Mouse (Mus musculus) skeletal muscle tissue, adult 2 months (tissue): ENCODE measurements around the gene Babam2.

Source experiments
- DNase-seq: peaks from one replicate; pipeline ENCODE4 v3.0.0-alpha.2; 2012; ENCODE audit warnings: low read depth, low spot score

The Babam2 gene

GRCm38 (mm10) chr5:31697644-31698296 is at the start of gene Babam2:
Gene Babam2, plus strand, starts transcription at chr5:31697684.
- peak; percentile 84 for DNase-seq

GRCm38 (mm10) chr5:31650518-31651288 is 46.8 kb upstream of the Babam2 start:
- DNase-seq, result no peak

DNA sequence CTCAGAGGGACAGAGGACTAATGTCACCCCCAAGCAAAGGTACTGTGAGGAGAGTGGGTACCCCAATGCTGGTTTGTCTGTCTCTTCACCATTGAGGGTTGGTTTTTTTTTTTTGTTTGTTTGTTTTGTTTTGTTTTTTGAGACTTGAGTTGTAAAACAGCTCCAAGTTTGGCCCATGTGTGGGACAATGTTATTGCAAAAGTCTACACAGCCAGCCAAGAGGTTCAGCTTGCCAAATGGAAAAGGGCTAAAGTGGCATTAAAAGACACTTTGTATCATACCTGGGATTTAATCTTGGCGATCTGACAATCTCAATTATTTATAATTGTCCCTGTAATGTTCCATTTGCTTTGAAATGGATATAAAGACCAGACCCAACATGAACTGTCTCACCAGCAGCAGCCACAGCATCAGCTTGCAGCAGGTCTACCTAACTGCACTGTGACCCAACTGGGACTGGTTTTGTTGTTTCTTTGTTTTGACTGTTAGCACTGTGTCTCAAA is 41.7 kb upstream of the Babam2 start:
- DNase-seq, result no peak

DNA sequence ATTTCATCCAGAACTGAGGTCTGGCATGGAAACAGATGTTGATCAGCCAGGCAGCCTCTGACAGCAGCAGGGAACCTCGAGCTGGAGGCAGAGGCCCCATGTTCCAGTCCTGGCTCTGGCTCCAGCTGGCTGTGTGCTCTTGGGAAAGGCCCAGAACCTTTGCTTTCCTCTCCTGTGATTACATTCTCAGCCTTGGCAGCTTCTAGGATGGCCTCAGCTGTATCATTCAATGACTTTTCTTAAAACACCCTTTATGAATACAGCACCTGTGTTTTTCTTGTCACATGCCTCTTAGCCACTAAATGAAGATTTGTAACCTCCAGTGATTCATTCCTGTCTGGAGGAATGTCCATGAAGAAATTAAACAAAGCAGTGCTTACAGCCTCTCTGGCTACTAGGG is 31.3 kb upstream of the Babam2 start:
- DNase-seq, result peak; percentile 42

GRCm38 (mm10) chr5:31668325-31668968 is 29.0 kb upstream of the Babam2 start:
- no peak for DNase-seq

GRCm38 (mm10) chr5:31669984-31670383 is 27.5 kb upstream of the Babam2 start:
- DNase-seq, result no peak

- DNase-seq, result no peak
These were observed 26.3 kb upstream of the Babam2 start for GRCm38 (mm10) chr5:31671137-31671536.

GRCm38 (mm10) chr5:31673431-31673830 is 24.1 kb upstream of the Babam2 start:
- no peak for DNase-seq

- no peak for DNase-seq
These were observed 19.5 kb upstream of the Babam2 start for GRCm38 (mm10) chr5:31678000-31678399.

DNA sequence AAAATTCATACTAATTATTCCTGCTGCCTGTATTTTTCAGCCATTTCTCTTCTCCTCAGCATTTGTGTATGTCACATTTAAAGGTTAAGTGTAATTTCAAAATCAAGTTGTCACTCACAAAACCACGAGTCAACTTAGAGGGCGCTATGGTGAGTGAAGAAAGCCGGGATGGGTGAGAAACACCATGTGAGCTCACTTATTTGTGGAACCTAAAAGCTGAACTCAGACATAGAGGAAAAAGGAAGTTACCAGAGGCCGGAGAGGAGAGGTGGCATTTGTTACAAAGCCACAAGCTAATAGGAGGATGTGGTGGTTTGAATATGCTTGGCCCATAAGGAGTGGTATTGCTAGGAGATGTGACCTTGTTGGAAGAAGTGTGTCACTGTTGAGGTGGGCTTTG is 17.3 kb upstream of the Babam2 start:
- DNase-seq, result no peak

DNA sequence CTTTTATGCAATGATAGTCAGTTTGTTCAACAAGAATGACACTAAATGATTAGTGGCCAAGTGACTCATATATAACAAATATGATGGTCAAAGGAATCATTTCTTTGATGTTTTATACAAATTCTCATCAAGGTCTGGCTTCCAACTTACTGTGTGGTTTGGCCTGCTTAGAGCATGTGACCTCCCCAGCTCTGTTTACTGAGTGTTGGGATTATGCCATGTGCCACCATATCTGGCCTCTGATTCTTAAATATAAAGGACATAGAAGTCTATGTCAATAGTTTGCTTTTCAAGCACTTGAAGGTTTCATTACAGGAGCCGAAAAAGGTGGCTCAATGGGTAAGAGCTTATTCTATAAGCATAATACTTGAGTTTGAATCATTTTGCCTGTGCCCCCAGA is 15.2 kb upstream of the Babam2 start:
- DNase-seq, result no peak

DNA sequence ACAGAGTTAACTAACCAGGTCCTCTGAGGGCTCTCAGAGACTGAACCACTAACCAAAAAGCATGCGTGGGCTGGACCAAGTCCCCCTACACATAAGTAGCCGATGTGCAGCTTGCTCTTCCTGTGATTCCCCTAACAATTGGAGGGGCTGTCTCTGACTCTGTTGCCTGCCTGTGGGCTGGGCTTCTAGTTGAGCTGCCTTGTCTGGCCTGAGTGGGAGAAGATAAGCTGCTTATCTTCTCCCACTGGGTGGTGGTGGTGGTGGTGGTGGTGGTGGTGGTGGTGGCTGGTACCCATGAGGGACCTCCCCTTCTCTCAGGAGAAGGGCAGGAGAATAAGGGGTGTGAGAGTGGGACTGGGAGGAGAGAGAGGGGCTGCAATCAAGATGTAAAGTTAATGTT is 11.4 kb upstream of the Babam2 start:
- no peak for DNase-seq

DNA sequence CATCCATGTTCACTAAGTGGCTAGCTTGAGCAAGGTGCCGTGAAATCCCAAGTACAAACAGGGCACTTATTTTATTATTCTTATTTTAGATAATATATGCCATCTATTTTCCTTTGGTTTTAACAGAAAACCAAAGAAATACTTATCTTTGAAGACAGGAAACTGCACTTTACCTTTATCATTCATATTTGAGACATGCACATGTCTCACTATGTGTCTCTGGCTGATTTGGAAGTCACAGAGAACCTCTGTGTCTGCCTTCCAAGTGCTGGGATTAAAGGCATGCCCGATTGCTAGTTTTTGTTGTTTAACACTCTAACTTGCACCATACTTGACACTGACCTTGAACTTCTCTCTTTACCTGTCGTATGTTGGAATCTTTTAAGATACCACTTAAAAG is 9.5 kb upstream of the Babam2 start:
- no peak for DNase-seq

DNA sequence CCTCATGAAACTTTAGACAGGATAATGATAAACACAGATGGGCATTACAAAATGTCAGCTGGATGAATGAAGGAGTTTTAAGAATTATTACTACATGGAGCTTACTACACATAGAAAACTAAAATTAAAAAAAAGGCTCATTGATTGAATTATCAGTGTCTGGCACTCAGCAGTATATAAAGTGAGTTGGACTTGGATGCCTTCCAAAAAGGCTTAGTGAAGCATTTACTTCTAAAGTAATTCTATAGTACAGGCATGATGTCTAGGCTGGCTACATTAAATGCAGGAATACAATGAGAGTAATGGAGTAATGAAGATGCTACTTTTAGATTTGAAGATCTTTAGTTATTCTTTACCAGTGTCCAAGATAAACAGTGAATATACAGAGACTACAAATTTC is 4.3 kb upstream of the Babam2 start:
- no peak for DNase-seq

- peak; percentile 15 for DNase-seq
These were observed 377 bp upstream of the Babam2 start, which contains the start of gene Rbks for GRCm38 (mm10) chr5:31696971-31697643. Gene Rbks, minus strand, starts transcription at chr5:31697627.

DNA sequence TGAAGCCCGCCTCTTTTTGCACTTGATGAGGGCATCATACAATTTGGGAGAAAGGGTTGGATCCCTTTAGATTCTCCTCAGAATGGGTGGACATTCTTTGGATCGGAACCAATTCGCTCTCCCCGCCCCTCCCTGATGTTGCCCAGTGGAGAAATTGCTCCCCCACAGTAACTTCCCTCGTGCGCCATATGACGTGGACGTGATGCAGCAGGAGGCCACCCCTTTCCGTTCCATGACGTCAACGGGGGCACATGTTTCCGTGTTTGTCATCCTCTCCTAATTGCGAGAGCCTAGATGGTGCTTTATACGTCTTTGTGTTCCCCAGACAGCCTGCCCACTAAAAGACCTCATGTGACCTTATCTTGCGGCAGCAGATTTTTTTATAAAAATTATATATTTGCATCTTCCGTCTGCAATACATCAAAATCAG is 828 bp downstream of the Babam2 start:
- DNase-seq, result peak; percentile 88

DNA sequence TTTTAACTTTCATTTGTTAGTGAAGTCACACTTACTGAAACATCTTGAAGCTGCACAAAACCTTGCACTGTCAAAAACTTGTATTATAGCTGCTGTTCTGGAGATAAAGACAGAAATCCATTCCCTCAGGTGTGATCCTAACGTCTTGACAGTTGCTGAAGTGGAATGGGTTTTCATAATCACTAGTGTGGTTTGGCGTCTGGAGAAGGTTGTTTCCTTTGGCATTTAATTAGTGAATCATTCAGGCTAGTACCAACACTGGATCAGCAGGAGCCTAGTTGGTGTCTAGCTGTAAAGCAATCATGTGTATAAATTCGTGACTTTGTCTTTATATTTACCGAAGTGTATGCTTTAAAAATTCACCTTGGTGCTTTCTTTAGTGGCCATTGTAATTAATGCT is 1.4 kb downstream of the Babam2 start:
- DNase-seq, result no peak

DNA sequence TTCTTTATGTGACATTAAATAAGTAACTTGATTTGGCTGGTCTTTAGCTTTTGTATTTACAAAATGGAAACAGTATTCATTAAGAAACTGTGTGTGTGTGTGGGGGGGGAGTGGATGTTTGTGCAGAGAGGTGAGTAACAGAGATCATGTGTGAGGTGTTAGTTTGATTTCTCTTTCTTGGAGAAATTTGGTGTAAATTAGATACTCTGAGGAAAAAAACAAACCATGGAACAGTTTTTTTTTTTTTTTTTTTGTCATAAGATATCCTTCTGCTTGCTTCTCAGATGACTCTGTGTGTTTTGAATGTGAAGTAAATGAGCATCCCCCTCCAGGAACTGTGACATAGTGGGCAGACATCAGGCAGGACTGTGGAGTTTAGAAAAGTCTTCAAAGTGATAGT is 1.9 kb downstream of the Babam2 start:
- DNase-seq, result no peak

- DNase-seq, result no peak
These were observed 7.5 kb downstream of the Babam2 start for GRCm38 (mm10) chr5:31704971-31705370.

GRCm38 (mm10) chr5:31706826-31707225 is 9.3 kb downstream of the Babam2 start:
- DNase-seq, result peak; percentile 11

GRCm38 (mm10) chr5:31709389-31709788 is 11.9 kb downstream of the Babam2 start:
- no peak for DNase-seq

- DNase-seq, result no peak
These were observed 15.8 kb downstream of the Babam2 start for GRCm38 (mm10) chr5:31713280-31713711.
